Mouse (Mus musculus): ENCODE data around the gene Ssbp2.

GRCm38 (mm10) chr13:91471566-91471965, 11.5 kb downstream of the Ssbp2 start:
- TF ChIP-seq CTCF (conservative IDR thresholded peaks at IDR 0.05; ENCODE audit: insufficient read depth, insufficient read length, low read depth, low read length) (no peak), POLR2A (IDR thresholded peaks at IDR 0.05; ENCODE audit: low read depth, low read length) (no peak)

Data from kidney, adult 2 months (tissue).